Mouse (Mus musculus): ENCODE results near the gene Amer2.

GRCm38 (mm10) chr14:60406543-60406942 lies 33.5 kb downstream of the Amer2 start:
- TF ChIP-seq CTCF (IDR thresholded peaks at IDR 0.05; ENCODE audit: low read depth, low read length) (no peak), POLR2AphosphoS5 (IDR thresholded peaks at IDR 0.05; ENCODE audit: insufficient replicate concordance, low read depth, low read length) (no peak), GATA1 (IDR thresholded peaks at IDR 0.05; ENCODE audit: borderline replicate concordance, low read length) (no peak)

Measured in G1E (cell line).